Mouse (Mus musculus) hindbrain, embryonic 14.5 days (tissue): ENCODE data around the gene Prr12. TPM values are rescaled to one million over a fixed set of nuclear protein-coding genes. Genes with fewer than 3 reads are reported as not detected.

ENCODE experiments used
- ATAC-seq: fragments of 200-750 bp; cut with Nextera tagmentation; 2 replicates; pipeline ENCODE4 v1.8.0; 2017; ENCODE audit warnings: moderate number of reproducible peaks, mild to moderate bottlenecking, moderate TSS enrichment, moderate library complexity; ENCODE audit not compliant: low FRiP score
- DNase-seq: peaks from one replicate; pipeline ENCODE4 v3.0.0-alpha.2; 2015; ENCODE audit warnings: low spot score
- H3K27ac ChIP-seq: fragments of 300-500 bp; sonication (generic); 2 replicates; pipeline ENCODE4 v1.5.1; 2014; ENCODE audit warnings: mild to moderate bottlenecking, moderate library complexity
- H3K27me3 ChIP-seq: fragments of 300-500 bp; sonication (generic); 2 replicates; pipeline ENCODE4 v1.6.1; 2014; ENCODE audit warnings: mild to moderate bottlenecking, low read length, mixed read lengths; ENCODE audit not compliant: control insufficient read depth, insufficient read depth
- H3K36me3 ChIP-seq: fragments of 300-500 bp; sonication (generic); replicated peaks from 2 replicates; pipeline ENCODE4 v1.6.1; 2014; ENCODE audit not compliant: control insufficient read depth, insufficient read depth
- H3K4me1 ChIP-seq: fragments of 300-500 bp; sonication (generic); replicated peaks from 2 replicates; pipeline ENCODE4 v1.6.1; 2014; ENCODE audit warnings: antibody characterized with exemption, low read length, mixed read lengths; ENCODE audit not compliant: control insufficient read depth, insufficient read depth
- H3K4me2 ChIP-seq: fragments of 300-500 bp; sonication (generic); replicated peaks from 2 replicates; pipeline ENCODE4 v1.6.1; 2014; ENCODE audit warnings: mild to moderate bottlenecking, moderate library complexity
- H3K4me3 ChIP-seq: fragments of 300-500 bp; sonication (generic); replicated peaks from 2 replicates; pipeline ENCODE4 v1.5.1; 2014; ENCODE audit warnings: mild to moderate bottlenecking, low read length
- H3K9ac ChIP-seq: fragments of 300-500 bp; sonication (generic); 2 replicates; pipeline ENCODE4 v1.6.1; 2014
- H3K9me3 ChIP-seq: fragments of 300-500 bp; sonication (generic); 2 replicates; pipeline ENCODE4 v1.6.1; 2016; ENCODE audit warnings: low read length; ENCODE audit not compliant: control insufficient read depth
- WGBS: fragments of 180-500 bp; shearing (Covaris S2); extraction: QIAGEN DNeasy Blood & Tissue Kit; methylation state at CpG from one replicate; pipeline ENCODE4 v1.1.7; 2014; 5-methylcytosine and 5-hydroxymethylcytosine counted together
- microRNA-seq: library from miRNA; unstranded; fragments of <30 nt; microRNA quantifications from one replicate; pipeline ENCODE4, GENCODE M21; 2016
- polyA plus RNA-seq: library from polyadenylated mRNA; unstranded; fragments of >200 nt; fragmentation: Nextera tagmentation; extraction: Ambion mirVana; gene quantifications from 2 replicates; pipeline ENCODE4 v1.2.1, GENCODE M21; 2014

Gene Prr12
- polyA plus RNA-seq, 1 experiment from 2014 or later = 16.5 TPM

- H3K9ac ChIP-seq = peak overlapping the region; percentile 91; the same call in 1 of the 2 replicates
Measured at GRCm38 (mm10) chr7:44984833-44985164, 67.9 kb downstream of the Prr12 start.

GRCm38 (mm10) chr7:44983944-44984832 lies 68.5 kb downstream of the Prr12 start:
- peak overlapping the region; percentile 89; the same call in 1 of the 2 replicates for H3K27ac ChIP-seq
- peaks cover 43% of the 10 kb centered on the region for H3K36me3 ChIP-seq
- 73% methylated on average over 7 of the region's 7 CpGs for WGBS
- H3K4me3 ChIP-seq = peak overlapping the region; percentile 77; the same call in 1 of the 2 replicates
- 0 out of 2 replicates have a peak overlapping the region, but pooled peaks have one; percentile 91 for H3K9ac ChIP-seq
- peaks cover 33% of the 10 kb centered on the region for H3K4me1 ChIP-seq
- H3K27me3 ChIP-seq = no peaks in the 10 kb centered on the region
- H3K9me3 ChIP-seq = no peaks in the 10 kb centered on the region
- ATAC-seq = no peak
- H3K4me2 ChIP-seq = peak overlapping the region; percentile 68
- DNase-seq = no peak

More at GRCm38 (mm10) chr7:44984833-44985164, 67.9 kb downstream of the Prr12 start:
- peak overlapping the region; percentile 89 for H3K27ac ChIP-seq
- ATAC-seq (no peak), DNase-seq (no peak)
- peaks cover 37% of the 10 kb centered on the region for H3K36me3 ChIP-seq
- peak overlapping the region; percentile 77 for H3K4me3 ChIP-seq
- H3K9me3 ChIP-seq = no peaks in the 10 kb centered on the region
- WGBS = 48% methylated on average over 3 of the region's 3 CpGs
- peak overlapping the region; percentile 68 for H3K4me2 ChIP-seq
- H3K4me1 ChIP-seq = peaks cover 33% of the 10 kb centered on the region
- H3K27me3 ChIP-seq = no peaks in the 10 kb centered on the region

- peak; percentile 82 for DNase-seq
- no peaks in the 10 kb centered on the region for H3K9me3 ChIP-seq
- H3K27me3 ChIP-seq = no peaks in the 10 kb centered on the region
- peaks cover 26% of the 10 kb centered on the region for H3K4me1 ChIP-seq
- H3K36me3 ChIP-seq = peaks cover 54% of the 10 kb centered on the region
- WGBS = 38% methylated on average over 6 of the region's 6 CpGs
- no peak overlapping the region for H3K9ac ChIP-seq
- H3K4me3 ChIP-seq = no peak overlapping the region
- H3K27ac ChIP-seq = no peak overlapping the region
- H3K4me2 ChIP-seq = 0 out of 2 replicates have a peak overlapping the region, but pooled peaks have one; percentile 10
- no peak for ATAC-seq
Measured at GRCm38 (mm10) chr7:44983085-44983484, 69.6 kb downstream of the Prr12 start.

GRCm38 (mm10) chr7:44981539-44981938 lies 71.1 kb downstream of the Prr12 start:
- DNase-seq (no peak), ATAC-seq (no peak)
- H3K27ac ChIP-seq = no peak overlapping the region
- WGBS = 98% methylated on average over 8 of the region's 8 CpGs
- no peaks in the 10 kb centered on the region for H3K27me3 ChIP-seq
- peaks cover 20% of the 10 kb centered on the region for H3K4me1 ChIP-seq
- no peak overlapping the region for H3K4me3 ChIP-seq
- H3K4me2 ChIP-seq = no peak overlapping the region
- H3K9ac ChIP-seq = no peak overlapping the region
- H3K9me3 ChIP-seq = no peaks in the 10 kb centered on the region
- peaks cover 70% of the 10 kb centered on the region for H3K36me3 ChIP-seq

GRCm38 (mm10) chr7:44978300-44978699 lies 74.4 kb downstream of the Prr12 start:
- no peak overlapping the region for H3K4me2 ChIP-seq
- 92% methylated on average over 3 of the region's 3 CpGs for WGBS
- no peak overlapping the region for H3K4me3 ChIP-seq
- ATAC-seq (no peak), DNase-seq (no peak)
- peaks cover 78% of the 10 kb centered on the region for H3K36me3 ChIP-seq
- H3K27ac ChIP-seq = no peak overlapping the region
- H3K9me3 ChIP-seq = no peaks in the 10 kb centered on the region
- H3K4me1 ChIP-seq = peaks cover 13% of the 10 kb centered on the region
- H3K9ac ChIP-seq = no peak overlapping the region
- H3K27me3 ChIP-seq = no peaks in the 10 kb centered on the region

Small RNA genes lying within 50 kb of the gene (microRNA-seq; reads per million reads assigned to microRNA genes)
- gene Mir7054 = 0.65 reads per million

Other genes with a start within 250 kb of the Prr12 start
- gene Nup62, start 236.8 kb downstream of the Prr12 start, polyA plus RNA-seq = 25.4 and 30.0 TPM in 2 replicates
- gene Il4i1, start 236.5 kb downstream of the Prr12 start, polyA plus RNA-seq = 1.3 TPM in 2 replicates
- 2.2 and 2.5 TPM in 2 replicates for gene Atf5, start 236.2 kb downstream of the Prr12 start, polyA plus RNA-seq
- 57.6 and 59.1 TPM in 2 replicates for gene Akt1s1, start 203.9 kb downstream of the Prr12 start, polyA plus RNA-seq
- gene Tbc1d17, start 203.8 kb downstream of the Prr12 start, polyA plus RNA-seq = 98.5 and 104 TPM in 2 replicates
- 23.4 and 26.5 TPM in 2 replicates for gene Pnkp, start 195.7 kb downstream of the Prr12 start, polyA plus RNA-seq
- gene Ptov1, start 183.1 kb downstream of the Prr12 start, polyA plus RNA-seq = 430 and 454 TPM in 2 replicates
- gene Med25, start 160.2 kb downstream of the Prr12 start, polyA plus RNA-seq = 87.5 and 90.6 TPM in 2 replicates
- gene Fuz, start 156.8 kb downstream of the Prr12 start, polyA plus RNA-seq = 15.9 and 16.0 TPM in 2 replicates
- 123 and 135 TPM in 2 replicates for gene Ap2a1, start 123.4 kb downstream of the Prr12 start, polyA plus RNA-seq
- 0.14 and 0.33 TPM in 2 replicates for gene Tsks, start 109.7 kb downstream of the Prr12 start, polyA plus RNA-seq
- 53.3 and 53.8 TPM in 2 replicates for gene Cpt1c, start 78.0 kb downstream of the Prr12 start, polyA plus RNA-seq
- 194 and 210 TPM in 2 replicates for gene Prmt1, start 66.3 kb downstream of the Prr12 start, polyA plus RNA-seq
- 52.1 and 56.9 TPM in 2 replicates for gene Irf3, start 55.2 kb downstream of the Prr12 start, polyA plus RNA-seq
- 9.2 and 12.6 TPM in 2 replicates for gene Bcl2l12, start 54.2 kb downstream of the Prr12 start, polyA plus RNA-seq
- 59.7 and 61.9 TPM in 2 replicates for gene Scaf1, start 36.5 kb downstream of the Prr12 start, polyA plus RNA-seq
- gene Rras, start 34.9 kb downstream of the Prr12 start, polyA plus RNA-seq = 14.2 and 15.2 TPM in 2 replicates
- 57.9 and 62.1 TPM in 2 replicates for gene Nosip, start 9.5 kb upstream of the Prr12 start, polyA plus RNA-seq
- gene Prrg2, start 9.8 kb upstream of the Prr12 start, polyA plus RNA-seq = 12.8 and 13.9 TPM in 2 replicates
- 77.7 and 93.3 TPM in 2 replicates for gene Rcn3, start 39.3 kb upstream of the Prr12 start, polyA plus RNA-seq
- 37.7 and 40.5 TPM in 2 replicates for gene Fcgrt, start 51.0 kb upstream of the Prr12 start, polyA plus RNA-seq
- gene Rps11, start 71.6 kb upstream of the Prr12 start, polyA plus RNA-seq = 767 and 952 TPM in 2 replicates
- 725 and 835 TPM in 2 replicates for gene Rpl13a, start 75.9 kb upstream of the Prr12 start, polyA plus RNA-seq
- gene Gm45713, start 83.3 kb upstream of the Prr12 start, polyA plus RNA-seq = 0.22 TPM in 1 of 2 replicates, not detected in the other
- gene Flt3l, start 83.6 kb upstream of the Prr12 start, polyA plus RNA-seq = 1.7 and 1.8 TPM in 2 replicates
- 91.0 and 93.5 TPM in 2 replicates for gene Pih1d1, start 101.4 kb upstream of the Prr12 start, polyA plus RNA-seq
- gene Aldh16a1, start 101.7 kb upstream of the Prr12 start, polyA plus RNA-seq = 16.0 and 21.3 TPM in 2 replicates
- 0.47 and 0.48 TPM in 2 replicates for gene Slc17a7, start 111.1 kb upstream of the Prr12 start, polyA plus RNA-seq
- gene Gfy, start 126.7 kb upstream of the Prr12 start, polyA plus RNA-seq = not detected in 2 replicates
- 0.83 TPM in 1 of 2 replicates, not detected in the other for gene Pth2, start 128.1 kb upstream of the Prr12 start, polyA plus RNA-seq
- 0.50 and 0.57 TPM in 2 replicates for gene Ccdc155, start 152.0 kb upstream of the Prr12 start, polyA plus RNA-seq
- 8.7 and 11.3 TPM in 2 replicates for gene Dkkl1, start 159.3 kb upstream of the Prr12 start, polyA plus RNA-seq
- 37.7 and 48.0 TPM in 2 replicates for gene Tead2, start 162.9 kb upstream of the Prr12 start, polyA plus RNA-seq
- gene Cd37, start 186.2 kb upstream of the Prr12 start, polyA plus RNA-seq = 0.94 and 1.2 TPM in 2 replicates
- 0.33 and 0.67 TPM in 2 replicates for gene Slc6a16, start 188.2 kb upstream of the Prr12 start, polyA plus RNA-seq
- not detected in 2 replicates for gene Slc6a21, start 224.6 kb upstream of the Prr12 start, polyA plus RNA-seq